Mouse (Mus musculus) retina, adult 2 months (tissue): Measurements from ENCODE around the gene Wdhd1.

Experiments used
- DNase-seq: peaks from one replicate; pipeline ENCODE4 v3.0.0-alpha.2; 2012; ENCODE audit warnings: low read depth, low spot score

Wdhd1 gene

DNA sequence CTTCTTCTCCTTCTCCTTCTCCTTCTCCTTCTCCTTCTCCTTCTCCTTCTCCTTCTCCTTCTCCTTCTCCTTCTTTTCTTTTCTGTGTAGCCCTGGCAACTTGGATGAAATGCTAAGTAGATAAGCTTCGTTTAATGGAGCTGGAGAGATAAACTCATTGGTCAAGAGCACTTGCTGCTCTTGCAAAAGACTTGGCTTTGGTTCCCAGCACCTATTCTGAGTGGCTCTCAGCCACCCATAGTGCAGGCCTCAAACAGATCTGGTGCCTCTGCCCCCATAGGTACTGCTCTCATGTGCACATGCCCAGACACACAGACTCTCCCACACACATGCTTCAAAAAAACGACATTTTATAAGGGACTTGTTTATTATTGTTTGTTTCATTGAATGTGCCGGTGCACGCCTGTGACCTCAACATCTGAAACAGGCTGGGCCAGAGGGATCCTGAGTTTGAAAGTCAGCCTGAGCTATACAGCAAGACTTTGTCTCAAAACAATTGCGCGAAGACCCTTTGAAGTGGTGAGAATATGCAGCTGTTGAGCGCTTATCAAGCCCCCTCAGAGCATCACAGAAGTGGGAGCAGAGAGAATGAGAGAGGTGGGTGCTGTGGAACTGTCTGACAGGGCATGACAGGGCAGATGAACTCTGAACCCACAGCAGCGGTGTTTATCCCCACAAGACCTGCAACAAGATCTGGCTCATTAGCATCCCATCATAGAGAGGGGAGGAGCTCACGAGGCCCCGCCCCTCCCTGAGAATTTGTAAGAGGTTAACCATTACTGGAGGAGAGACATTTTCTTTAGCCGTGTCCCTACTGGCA, 53.8 kb downstream of the Wdhd1 start:
- DNase-seq, result no peak

DNA sequence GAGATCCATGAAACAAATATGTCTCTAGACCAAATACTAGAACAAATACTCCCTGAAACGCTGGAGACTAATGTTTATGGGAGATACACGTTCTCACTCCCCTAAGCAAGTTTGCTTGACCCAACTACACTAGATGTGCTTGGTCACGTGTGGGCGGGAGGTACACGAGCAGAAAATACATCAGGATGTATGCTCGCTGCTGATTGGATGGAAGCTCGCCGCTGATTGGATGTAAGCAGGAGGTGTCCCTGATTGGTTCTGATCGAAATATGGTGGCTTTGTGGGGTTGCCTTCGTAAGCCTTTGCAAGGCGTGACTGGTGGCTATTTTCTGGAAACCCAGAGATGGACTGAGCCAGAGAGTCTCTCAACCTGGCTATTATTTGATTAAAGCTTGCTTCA, 55.1 kb downstream of the Wdhd1 start:
- DNase-seq, result no peak

GRCm38 (mm10) chr14:47220231-47221025, 56.2 kb downstream of the Wdhd1 start:
- no peak for DNase-seq

GRCm38 (mm10) chr14:47218766-47219606, 57.7 kb downstream of the Wdhd1 start:
- no peak for DNase-seq

- DNase-seq, result no peak
Observed at GRCm38 (mm10) chr14:47216541-47216940, 60.1 kb downstream of the Wdhd1 start.

DNA sequence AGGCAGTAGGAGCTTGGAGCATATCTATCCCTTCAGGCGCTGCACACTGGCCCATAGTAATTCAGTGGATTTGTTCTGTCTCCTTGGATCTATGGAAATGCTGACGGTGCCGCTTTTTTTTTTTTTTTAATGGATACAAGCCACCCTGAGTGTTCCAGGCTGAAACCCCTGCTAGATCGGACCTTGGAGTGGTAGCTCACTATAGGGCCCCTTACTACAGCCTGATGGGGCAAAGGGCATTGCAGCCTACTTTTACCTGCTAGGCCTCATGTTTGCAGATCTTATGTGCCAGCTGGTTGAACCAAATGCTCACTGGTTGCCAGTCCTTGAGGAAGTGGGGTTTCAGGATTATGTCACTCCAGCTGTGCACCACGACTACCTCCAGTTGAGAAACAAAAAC, 62.3 kb downstream of the Wdhd1 start:
- DNase-seq, result no peak

- DNase-seq, result no peak
Observed at GRCm38 (mm10) chr14:47213305-47213704, 63.4 kb downstream of the Wdhd1 start.

GRCm38 (mm10) chr14:47209669-47210164, 66.9 kb downstream of the Wdhd1 start:
- DNase-seq, result no peak

- DNase-seq, result no peak
Observed at GRCm38 (mm10) chr14:47208564-47209493, 67.8 kb downstream of the Wdhd1 start.

DNA sequence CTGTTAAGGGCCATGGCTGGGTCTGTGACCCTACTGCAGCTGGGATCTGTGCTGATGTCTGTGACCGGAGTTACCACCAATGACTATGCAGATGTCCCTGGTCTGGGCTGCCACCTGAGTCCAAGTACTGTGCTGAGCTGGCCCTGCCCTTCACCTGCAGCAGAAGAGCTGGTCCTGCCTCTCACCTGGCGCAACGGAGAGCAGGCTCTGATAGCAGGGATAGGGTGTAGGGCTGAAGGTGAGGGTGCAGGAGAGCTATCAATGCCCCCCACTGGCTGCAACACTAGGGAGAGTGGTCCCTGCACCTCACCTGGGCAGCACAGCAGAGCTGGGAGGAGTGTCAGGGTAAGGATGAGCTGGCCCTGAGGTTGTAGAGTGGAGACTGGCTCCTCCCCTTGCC, 70.1 kb downstream of the Wdhd1 start:
- DNase-seq, result no peak

DNA sequence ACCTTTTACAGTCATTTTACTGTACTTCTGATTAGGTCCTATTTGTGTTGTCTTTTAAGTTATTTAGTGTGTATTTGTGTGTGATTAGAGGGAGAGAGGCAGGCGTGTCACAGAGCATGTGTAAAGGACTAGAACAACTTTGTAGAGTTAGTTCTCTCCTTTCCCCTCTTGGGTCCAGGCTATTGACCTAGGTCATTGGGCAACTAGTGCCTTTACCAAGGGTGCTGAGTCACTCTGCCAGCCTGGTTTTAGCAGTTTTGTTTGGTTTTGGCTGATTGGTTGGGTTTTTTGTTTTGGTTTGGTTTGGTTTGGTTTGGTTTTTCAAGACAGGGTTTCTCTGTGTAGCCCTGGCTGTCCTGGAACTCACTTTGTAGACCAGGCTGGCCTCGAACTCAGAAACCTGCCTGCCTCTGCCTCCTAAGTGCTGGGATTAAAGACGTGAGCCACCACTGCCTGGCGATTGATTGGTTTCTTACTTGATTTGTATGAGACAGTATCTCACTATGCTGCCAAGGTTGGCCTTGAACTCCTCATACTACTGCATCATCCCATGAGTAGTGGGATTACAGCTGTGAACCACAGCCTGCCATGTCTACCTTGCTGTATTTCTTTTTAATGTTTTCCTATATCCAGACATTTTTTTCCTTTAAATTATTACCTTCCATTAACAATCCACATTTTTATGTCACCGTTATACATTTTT, 71.2 kb downstream of the Wdhd1 start:
- no peak for DNase-seq

- DNase-seq, result no peak
Observed at GRCm38 (mm10) chr14:47197340-47197739, 79.3 kb downstream of the Wdhd1 start.

GRCm38 (mm10) chr14:47196711-47197110, 79.9 kb downstream of the Wdhd1 start:
- DNase-seq, result no peak

DNA sequence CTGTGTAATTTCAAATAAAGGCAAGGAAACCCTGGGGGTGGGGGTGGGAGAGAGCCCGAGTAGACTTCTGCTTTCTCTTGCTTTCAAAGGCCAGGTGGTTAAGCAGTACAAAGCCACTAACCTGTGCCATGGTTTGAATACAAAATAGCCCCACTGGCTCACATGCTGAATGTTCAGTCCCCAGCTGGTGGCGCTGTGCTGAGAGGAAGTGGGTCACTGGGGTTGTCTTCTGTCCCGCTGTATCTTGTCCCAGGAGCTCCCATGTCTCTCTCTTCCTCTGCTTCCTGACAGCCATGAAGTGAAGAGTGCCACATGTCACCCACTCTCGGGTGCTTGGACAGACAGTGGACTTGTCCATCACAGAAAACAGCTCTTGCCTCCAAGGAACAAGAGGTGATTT, 82.6 kb downstream of the Wdhd1 start:
- DNase-seq, result no peak

GRCm38 (mm10) chr14:47193506-47193905, 83.2 kb downstream of the Wdhd1 start:
- no peak for DNase-seq

DNA sequence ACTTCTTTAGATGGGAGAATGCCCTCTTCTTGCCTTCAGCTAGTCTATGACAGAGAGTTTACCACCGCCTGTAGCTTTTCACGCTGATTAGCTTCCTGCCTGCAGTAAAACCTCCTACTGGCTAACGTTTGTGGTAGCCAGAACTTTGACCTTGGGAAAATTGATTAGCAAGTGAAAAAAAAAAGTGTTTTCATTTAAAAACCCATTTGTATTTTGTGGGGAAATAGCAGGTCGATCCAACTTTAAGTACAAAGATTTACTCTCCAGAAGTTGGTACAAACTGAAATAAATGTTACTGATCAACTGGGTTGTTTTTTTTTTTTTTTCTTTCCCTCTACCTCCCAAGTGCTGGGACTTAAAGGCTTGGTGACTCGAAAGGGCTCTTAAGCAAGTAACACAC, 84.8 kb downstream of the Wdhd1 start:
- DNase-seq, result no peak
